Mouse (Mus musculus): ENCODE measurements around the gene Ralgapa1.

DNA sequence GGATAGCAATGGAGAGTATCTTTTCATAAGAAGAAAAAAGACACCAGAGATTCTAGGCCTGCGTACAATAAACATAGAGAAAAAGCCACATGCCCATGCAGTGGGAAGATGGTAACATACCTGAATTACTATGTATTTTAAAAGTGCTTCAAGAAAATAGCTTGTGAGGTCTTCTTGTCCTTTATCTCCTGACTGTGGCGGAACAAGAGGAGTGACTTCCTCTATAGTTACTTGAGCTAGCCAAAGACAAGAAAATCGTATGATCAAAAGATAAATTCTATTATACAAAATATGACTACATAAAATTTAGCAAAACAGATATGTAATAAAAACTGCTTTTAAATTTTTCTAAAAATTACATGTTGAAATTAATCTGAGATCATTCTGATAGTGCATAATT is 38.3 kb downstream of the Ralgapa1 start:
- no peak for TF ChIP-seq POLR2AphosphoS2 (IDR thresholded peaks at IDR 0.05; ENCODE audit: insufficient read length, low read depth)
- TF ChIP-seq POLR2A (IDR thresholded peaks at IDR 0.05; ENCODE audit: insufficient read length, low read depth): no peak
- TF ChIP-seq MYOD1 (IDR thresholded peaks at IDR 0.05; ENCODE audit: control insufficient read depth in 1 of 3, insufficient read length in 2 of 3, low read depth in 2 of 3): no peak
- no peak for TF ChIP-seq REST (IDR thresholded peaks at IDR 0.05; ENCODE audit: insufficient read depth, insufficient read length)
- no peak for TF ChIP-seq CEBPB (IDR thresholded peaks at IDR 0.05; ENCODE audit: insufficient read depth, poor library complexity, severe bottlenecking)
- no peak for TF ChIP-seq MYOG (IDR thresholded peaks at IDR 0.05; ENCODE audit: control insufficient read depth in 1 of 3, insufficient read depth in 1 of 3, insufficient read length in 2 of 3, low read depth in 2 of 3)
- TF ChIP-seq MAX (IDR thresholded peaks at IDR 0.05; ENCODE audit: low read depth): no peak
- no peak for TF ChIP-seq TCF12 (IDR thresholded peaks at IDR 0.05; ENCODE audit: insufficient read depth, poor library complexity, severe bottlenecking)
